Mouse (Mus musculus) right cerebral cortex, adult 2 months (tissue): ENCODE data around the gene Dnm2.

ENCODE experiments used
- DNase-seq, 2 experiments: peaks; one replicate each; pipeline ENCODE4 v3.0.0; 2021 to 2022; ENCODE audit warnings: low spot score in 2 of 2

The Dnm2 gene

GRCm38 (mm10) chr9:21545916-21546788 lies 121.4 kb downstream of the Dnm2 start:
- peak; percentile 98 for DNase-seq

DNA sequence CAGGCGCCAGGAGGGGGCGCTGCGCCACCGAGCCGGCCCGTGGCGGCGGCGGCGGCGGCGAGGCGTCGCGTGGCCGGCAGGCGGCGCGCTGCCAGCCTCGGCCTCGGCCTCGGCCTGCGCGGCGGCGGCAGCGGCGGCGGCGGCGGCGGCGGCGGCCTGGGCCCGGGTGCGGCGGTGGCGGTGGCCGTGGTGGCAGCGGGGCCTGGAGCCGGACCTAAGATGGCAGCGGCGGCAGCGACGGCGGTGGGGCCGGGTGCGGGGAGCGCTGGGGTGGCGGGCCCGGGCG lies 122.0 kb downstream of the Dnm2 start, which contains the start of gene Carm1:
Carm1 (plus strand) TSS at position 106 of the 286 bp plus-strand sequence.
- DNase-seq = no peak

- DNase-seq = peak; percentile 18 to 62
Measured at GRCm38 (mm10) chr9:21547075-21547941, 122.6 kb downstream of the Dnm2 start.

DNA sequence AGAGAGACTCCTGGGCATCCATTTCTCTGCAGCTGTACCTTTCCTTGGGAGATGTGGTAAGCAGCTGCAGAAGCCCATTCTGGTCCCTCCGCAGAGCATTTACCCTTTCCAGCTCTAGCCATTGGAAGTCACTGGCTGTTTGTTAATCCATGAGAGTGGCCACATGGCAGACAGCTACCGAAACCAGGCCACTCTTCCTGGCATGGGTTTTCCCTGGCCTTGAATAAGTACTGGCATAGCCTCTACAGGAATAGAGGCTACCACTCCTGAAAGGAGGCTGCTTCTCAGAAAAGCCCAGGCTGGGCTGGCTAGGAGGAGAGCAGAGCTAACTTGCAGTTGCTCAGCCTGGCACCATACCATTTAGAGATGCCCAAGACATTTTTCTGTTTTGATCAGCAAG lies 126.3 kb downstream of the Dnm2 start:
- no peak for DNase-seq

DNA sequence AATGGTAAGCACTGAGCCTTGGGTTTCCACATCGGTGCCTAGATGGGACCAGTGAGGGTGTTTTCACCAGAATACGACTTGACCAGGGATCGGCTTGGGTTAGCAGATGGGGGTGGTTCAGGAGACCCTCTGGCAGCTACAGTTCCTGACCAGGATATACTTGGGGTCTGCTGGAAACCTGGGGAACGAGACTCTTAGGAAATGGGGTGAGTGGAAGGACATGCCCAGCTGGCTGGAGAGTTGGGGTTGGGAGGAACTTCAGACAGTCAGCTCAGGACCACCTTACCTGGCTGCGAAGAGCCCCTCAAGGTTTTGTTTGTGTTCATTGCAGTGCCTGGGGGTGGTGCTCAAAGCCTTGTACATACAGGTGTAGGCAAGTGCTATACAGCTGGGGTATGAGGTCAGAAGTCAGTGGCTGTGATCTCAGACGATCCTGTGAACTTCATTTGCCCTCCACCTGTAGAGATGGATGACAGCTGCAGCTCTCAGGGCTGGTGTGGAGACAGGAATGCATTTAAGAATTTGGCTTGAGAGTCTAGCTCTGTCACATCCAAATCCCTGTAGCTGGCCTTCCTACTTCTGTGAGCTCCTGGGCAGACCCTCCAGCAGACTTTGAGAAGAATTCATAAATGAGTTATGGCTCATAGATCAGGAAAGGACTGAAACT lies 129.0 kb downstream of the Dnm2 start:
- DNase-seq = no peak

DNA sequence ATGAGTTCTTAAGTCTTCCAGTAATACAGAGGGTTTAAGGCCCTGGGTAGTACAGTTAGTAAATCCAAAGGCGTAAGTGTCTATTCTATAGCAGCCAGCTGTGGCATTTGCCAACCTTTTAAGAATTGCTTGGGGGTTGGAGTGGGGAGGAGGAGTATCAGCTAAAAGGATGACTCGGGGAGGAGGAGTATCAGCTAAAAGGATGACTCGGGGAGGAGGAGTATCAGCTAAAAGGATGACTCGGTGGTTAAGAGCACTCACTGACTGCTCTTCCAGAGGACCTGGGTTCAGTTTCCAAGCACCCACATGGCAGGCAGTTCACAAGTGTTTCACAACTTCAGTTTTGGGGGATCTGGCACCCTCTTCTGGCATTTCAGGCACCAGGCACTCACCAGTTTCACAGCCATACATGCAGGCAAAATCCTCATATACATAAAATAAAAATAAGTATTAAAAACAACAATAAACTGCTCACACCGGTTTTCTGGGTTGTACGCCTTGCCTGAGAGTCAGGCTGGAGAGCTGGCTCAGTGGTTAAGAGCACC lies 130.6 kb downstream of the Dnm2 start:
- DNase-seq = no peak

- no peak for DNase-seq
Measured at GRCm38 (mm10) chr9:21556996-21557395, 132.3 kb downstream of the Dnm2 start.
